Mouse (Mus musculus): ENCODE data around the gene Cfap97d2.

The Cfap97d2 gene

GRCm38 (mm10) chr8:13705668-13706067 is at the start of gene Cfap97d2:
Gene Cfap97d2 (plus strand): TSS chr8:13705889.
- peak; percentile 44 to 69 for DNase-seq (ENCODE audit: low spot score in 2 of 2)

GRCm38 (mm10) chr8:13657479-13657878 is 48.2 kb upstream of the Cfap97d2 start:
- no peak for DNase-seq (ENCODE audit: low spot score in 2 of 2)

- DNase-seq (ENCODE audit: low spot score in 2 of 2): no peak
Measured at GRCm38 (mm10) chr8:13660323-13660722, 45.4 kb upstream of the Cfap97d2 start.

GRCm38 (mm10) chr8:13664711-13665210 is 40.9 kb upstream of the Cfap97d2 start:
- DNase-seq (ENCODE audit: low spot score in 2 of 2): no peak

GRCm38 (mm10) chr8:13665538-13665937 is 40.2 kb upstream of the Cfap97d2 start:
- no peak for DNase-seq (ENCODE audit: low spot score in 2 of 2)

- DNase-seq (ENCODE audit: low spot score in 2 of 2): no peak
Measured at GRCm38 (mm10) chr8:13665944-13666343, 39.7 kb upstream of the Cfap97d2 start.

- DNase-seq (ENCODE audit: low spot score in 2 of 2): no peak
Measured at GRCm38 (mm10) chr8:13667917-13668316, 37.8 kb upstream of the Cfap97d2 start.

GRCm38 (mm10) chr8:13668367-13668766 is 37.3 kb upstream of the Cfap97d2 start:
- no peak for DNase-seq (ENCODE audit: low spot score in 2 of 2)

- DNase-seq (ENCODE audit: low spot score in 2 of 2): no peak
Measured at GRCm38 (mm10) chr8:13670011-13670471, 35.6 kb upstream of the Cfap97d2 start.

GRCm38 (mm10) chr8:13671246-13672003 is 34.3 kb upstream of the Cfap97d2 start:
- no peak for DNase-seq (ENCODE audit: low spot score in 2 of 2)

- DNase-seq (ENCODE audit: low spot score in 2 of 2): no peak
Measured at GRCm38 (mm10) chr8:13673215-13673614, 32.5 kb upstream of the Cfap97d2 start.

- DNase-seq (ENCODE audit: low spot score in 2 of 2): peak in 1 of 2 experiments; percentile 28
Measured at GRCm38 (mm10) chr8:13674294-13675010, 31.2 kb upstream of the Cfap97d2 start.

GRCm38 (mm10) chr8:13675121-13675520 is 30.6 kb upstream of the Cfap97d2 start:
- DNase-seq (ENCODE audit: low spot score in 2 of 2): no peak

GRCm38 (mm10) chr8:13675524-13675923 is 30.2 kb upstream of the Cfap97d2 start:
- DNase-seq (ENCODE audit: low spot score in 2 of 2): no peak

GRCm38 (mm10) chr8:13676302-13676700 is 29.4 kb upstream of the Cfap97d2 start:
- DNase-seq (ENCODE audit: low spot score in 2 of 2): peak; percentile 58

GRCm38 (mm10) chr8:13676701-13677412 is 28.8 kb upstream of the Cfap97d2 start:
- DNase-seq (ENCODE audit: low spot score in 2 of 2): peak; percentile 71 to 75

- peak; percentile 94 to 95 for DNase-seq (ENCODE audit: low spot score in 2 of 2)
Measured at GRCm38 (mm10) chr8:13677413-13677883, 28.2 kb upstream of the Cfap97d2 start, which contains the start of gene Rasa3. Gene Rasa3 (minus strand): TSS chr8:13677603.

- DNase-seq (ENCODE audit: low spot score in 2 of 2): no peak
Measured at GRCm38 (mm10) chr8:13678182-13678581, 27.5 kb upstream of the Cfap97d2 start.

- DNase-seq (ENCODE audit: low spot score in 2 of 2): no peak
Measured at GRCm38 (mm10) chr8:13684131-13684530, 21.6 kb upstream of the Cfap97d2 start.

GRCm38 (mm10) chr8:13685674-13686314 is 19.9 kb upstream of the Cfap97d2 start:
- DNase-seq (ENCODE audit: low spot score in 2 of 2): no peak

- no peak for DNase-seq (ENCODE audit: low spot score in 2 of 2)
Measured at GRCm38 (mm10) chr8:13686426-13686825, 19.3 kb upstream of the Cfap97d2 start.
